Mouse (Mus musculus): ENCODE results near the gene Pnkd.

Pnkd gene

GRCm38 (mm10) chr1:74362325-74363229, 77.8 kb downstream of the Pnkd start:
- no peak for DNase-seq (ENCODE audit: low spot score)

- no peak for DNase-seq (ENCODE audit: low spot score)
Observed at GRCm38 (mm10) chr1:74363437-74363836, 78.7 kb downstream of the Pnkd start.

GRCm38 (mm10) chr1:74364270-74364669, 79.5 kb downstream of the Pnkd start:
- DNase-seq (ENCODE audit: low spot score) = no peak

- DNase-seq (ENCODE audit: low spot score) = no peak
Observed at GRCm38 (mm10) chr1:74367886-74368645, 83.3 kb downstream of the Pnkd start.

- no peak for DNase-seq (ENCODE audit: low spot score)
Observed at GRCm38 (mm10) chr1:74370040-74370439, 85.3 kb downstream of the Pnkd start.

- no peak for DNase-seq (ENCODE audit: low spot score)
Observed at GRCm38 (mm10) chr1:74373372-74373771, 88.6 kb downstream of the Pnkd start.

- no peak for DNase-seq (ENCODE audit: low spot score)
Observed at GRCm38 (mm10) chr1:74374980-74375379, 90.2 kb downstream of the Pnkd start, which contains the start of gene Slc11a1. Slc11a1 (plus strand) TSS chr1:74375195.

GRCm38 (mm10) chr1:74375561-74375960, 90.8 kb downstream of the Pnkd start:
- DNase-seq (ENCODE audit: low spot score) = no peak

GRCm38 (mm10) chr1:74376396-74376795, 91.7 kb downstream of the Pnkd start:
- DNase-seq (ENCODE audit: low spot score) = no peak

GRCm38 (mm10) chr1:74379058-74379504, 94.4 kb downstream of the Pnkd start:
- DNase-seq (ENCODE audit: low spot score) = no peak

GRCm38 (mm10) chr1:74380484-74380883, 95.8 kb downstream of the Pnkd start:
- DNase-seq (ENCODE audit: low spot score) = no peak

- no peak for DNase-seq (ENCODE audit: low spot score)
Observed at GRCm38 (mm10) chr1:74381588-74382021, 96.9 kb downstream of the Pnkd start.

- DNase-seq (ENCODE audit: low spot score) = no peak
Observed at GRCm38 (mm10) chr1:74383385-74383784, 98.7 kb downstream of the Pnkd start.

- DNase-seq (ENCODE audit: low spot score) = no peak
Observed at GRCm38 (mm10) chr1:74384525-74384924, 99.8 kb downstream of the Pnkd start.

- no peak for DNase-seq (ENCODE audit: low spot score)
Observed at GRCm38 (mm10) chr1:74385064-74385463, 100.3 kb downstream of the Pnkd start.

- no peak for DNase-seq (ENCODE audit: low spot score)
Observed at GRCm38 (mm10) chr1:74385531-74385930, 100.8 kb downstream of the Pnkd start.

GRCm38 (mm10) chr1:74386363-74386713, 101.6 kb downstream of the Pnkd start:
- DNase-seq (ENCODE audit: low spot score) = no peak

GRCm38 (mm10) chr1:74386714-74387385, 102.1 kb downstream of the Pnkd start:
- DNase-seq (ENCODE audit: low spot score) = peak; percentile 94

- no peak for DNase-seq (ENCODE audit: low spot score)
Observed at GRCm38 (mm10) chr1:74387386-74387988, 102.8 kb downstream of the Pnkd start.

GRCm38 (mm10) chr1:74388398-74388920, 103.7 kb downstream of the Pnkd start:
- DNase-seq (ENCODE audit: low spot score) = no peak

GRCm38 (mm10) chr1:74389831-74390286, 105.1 kb downstream of the Pnkd start:
- DNase-seq (ENCODE audit: low spot score) = peak; percentile 76
